Mouse (Mus musculus): Measurements from ENCODE around the gene Ldhc.
A peak's percentile ranks its signal among the peaks of the same experiment; 100 is the strongest.

Ldhc gene

DNA sequence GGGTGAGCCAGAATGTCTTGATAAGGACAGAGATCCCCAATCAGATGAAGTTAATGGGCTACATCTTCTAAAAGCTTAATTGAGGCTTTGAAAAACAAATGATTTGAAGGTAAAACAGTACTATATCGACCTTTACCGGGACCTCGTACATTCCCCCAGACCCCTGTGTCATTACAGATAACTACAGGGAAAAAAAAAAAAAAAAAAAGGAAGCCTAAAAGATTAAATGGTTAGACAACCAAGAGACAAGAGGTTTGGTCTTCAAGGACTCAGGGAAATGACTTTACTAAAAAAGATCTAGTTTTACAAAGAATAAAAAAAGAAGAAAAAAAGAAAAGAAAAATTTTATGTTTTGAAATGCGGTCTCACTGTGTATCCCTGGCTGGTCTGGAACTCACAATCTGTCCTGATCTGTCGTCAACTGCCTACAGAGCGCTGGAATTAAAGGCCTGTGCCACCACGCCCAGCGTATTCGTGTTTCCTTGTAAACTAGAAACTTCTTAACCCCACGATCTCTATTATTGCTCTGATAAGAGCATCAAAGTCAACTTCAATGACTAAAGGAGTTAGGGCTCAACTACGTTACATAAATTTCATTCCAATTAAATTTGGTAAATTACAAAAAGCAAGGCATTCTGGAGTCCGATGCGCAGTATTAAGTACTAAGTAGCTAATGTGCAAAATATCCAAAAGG, 57.8 kb downstream of the Ldhc start:
- peak; percentile 30 for DNase-seq (ENCODE audit: low spot score)

DNA sequence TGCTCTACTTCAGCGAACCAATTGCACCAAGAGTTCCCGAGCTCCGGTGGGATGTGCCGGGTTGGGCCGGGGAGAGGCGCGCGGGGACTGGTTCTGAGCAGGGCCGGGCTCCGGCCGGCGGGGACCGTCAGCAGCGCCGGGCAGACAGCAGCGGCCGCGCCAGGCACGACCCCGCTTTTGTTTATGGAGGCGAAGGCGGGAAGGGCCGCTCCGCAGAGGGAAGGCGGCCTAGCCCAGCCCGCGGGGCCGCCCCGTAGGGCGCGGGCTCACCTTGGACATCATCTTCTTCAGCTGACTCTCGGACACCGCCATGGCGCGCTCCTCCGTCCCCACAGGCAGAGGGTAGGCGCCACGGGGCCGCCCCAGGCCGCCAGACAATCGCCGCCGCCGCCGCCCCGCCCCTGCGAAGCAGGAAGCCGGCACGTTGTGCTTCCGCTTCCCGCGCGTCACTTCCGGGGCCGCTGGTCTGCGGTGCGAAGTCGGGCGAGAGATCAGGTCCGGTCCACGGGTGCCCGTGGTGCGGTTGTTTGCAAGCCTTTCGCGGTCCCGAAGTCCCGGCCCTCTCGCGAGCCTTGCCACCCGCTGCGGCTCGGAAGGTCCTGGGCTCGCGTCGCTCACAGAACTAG, 58.7 kb downstream of the Ldhc start, which contains the start of gene Tsg101:
Tsg101 (minus strand) TSS at position 419 of the 626 bp plus-strand sequence.
- DNase-seq (ENCODE audit: low spot score) = peak; percentile 92

DNA sequence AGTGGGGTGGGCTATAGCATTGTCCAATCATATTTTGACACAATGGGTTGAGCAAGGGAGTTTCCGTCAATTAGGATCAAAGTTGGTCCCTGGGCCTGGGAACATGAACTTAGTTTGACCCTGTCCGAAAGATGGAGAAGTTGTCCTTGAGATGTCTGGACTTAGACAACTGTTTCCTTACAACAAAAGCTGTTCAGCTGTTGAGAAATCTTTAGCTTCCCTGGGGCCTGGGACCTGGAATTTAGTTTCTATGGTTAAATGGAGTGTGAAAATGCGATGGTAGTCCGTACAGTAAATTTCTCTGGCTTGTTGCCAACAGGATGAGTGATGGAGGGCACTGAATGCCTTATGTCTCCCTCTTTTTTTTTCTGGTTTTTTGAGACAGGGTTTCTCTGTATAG, 61.1 kb downstream of the Ldhc start:
- DNase-seq (ENCODE audit: low spot score) = peak; percentile 44
